Mouse (Mus musculus) G1E (cell line): Measurements from ENCODE around the gene Tmem246. TPM values are rescaled to one million over a fixed set of nuclear protein-coding genes. Genes with fewer than 3 reads are reported as not detected.
A peak's percentile ranks its signal among the peaks of the same experiment; 100 is the strongest.

Experiments
- ATAC-seq: 2 replicates; pipeline ENCODE4 v1.8.0; 2016; ENCODE audit warnings: mild to moderate bottlenecking; ENCODE audit not compliant: insufficient number of reproducible peaks, poor library complexity, low FRiP score, severe bottlenecking; ENCODE audit errors: extremely low read depth
- DNase-seq: peaks from one replicate; pipeline ENCODE4 v3.0.0; 2012; ENCODE audit warnings: low spot score
- H3K27me3 ChIP-seq: 2 replicates; pipeline ENCODE4 v1.6.1; 2012; ENCODE audit warnings: mild to moderate bottlenecking, low read length, inconsistent platforms; ENCODE audit not compliant: insufficient read depth
- H3K36me3 ChIP-seq: replicated peaks from 2 replicates; pipeline ENCODE3; 2012; ENCODE audit warnings: mild to moderate bottlenecking, inconsistent platforms
- H3K4me1 ChIP-seq: 2 replicates; pipeline ENCODE4 v1.6.1; 2012; ENCODE audit warnings: low read depth, low read length, inconsistent platforms, mixed read lengths; ENCODE audit not compliant: insufficient read depth
- H3K4me3 ChIP-seq: 2 replicates; pipeline ENCODE4 v1.5.1; 2012; ENCODE audit warnings: low read depth, mild to moderate bottlenecking, inconsistent platforms, low read length, moderate library complexity, mixed read lengths
- H3K9me3 ChIP-seq: replicated peaks from 2 replicates; pipeline ENCODE4 v1.6.1; 2012; ENCODE audit warnings: inconsistent platforms
- CTCF ChIP-seq: IDR thresholded peaks from 2 replicates; pipeline ENCODE4 v1.5.1; 2012; ENCODE audit warnings: low read depth, low read length, inconsistent platforms, mixed read lengths
- GATA1 ChIP-seq: IDR thresholded peaks from 2 replicates; pipeline ENCODE4 v1.6.1; 2012; ENCODE audit warnings: borderline replicate concordance, low read length, inconsistent platforms, mixed read lengths
- GATA2 ChIP-seq: IDR thresholded peaks from 2 replicates; pipeline ENCODE4 v1.6.1; 2012; ENCODE audit warnings: low read depth, low read length, inconsistent platforms, borderline replicate concordance
- POLR2AphosphoS5 ChIP-seq: IDR thresholded peaks from 2 replicates; pipeline ENCODE4 v1.6.1; 2012; ENCODE audit warnings: low read depth, low read length, inconsistent platforms; ENCODE audit not compliant: insufficient replicate concordance
- TAL1 ChIP-seq: conservative IDR thresholded peaks from 2 replicates; pipeline ENCODE4 v1.6.1; 2012; ENCODE audit warnings: low read depth, low read length, inconsistent platforms, mixed read lengths
- polyA plus RNA-seq: library from polyadenylated mRNA; stranded (reverse); fragments of >175 nt; gene quantifications from 2 replicates; pipeline ENCODE4 v1.2.3, GENCODE M21; 2012
- total RNA-seq, 2 experiments: library from RNA; stranded (forward) in 1 of 2; stranded (reverse) in 1 of 2; fragments of 200-1000 nt in 1 of 2; fragments of >200 nt in 1 of 2; fragmentation: Nextera tagmentation in 1 of 2; gene quantifications; 2 replicates each; pipeline ENCODE4 v1.2.3; 2014 to 2017

Tmem246 gene
- total and polyA plus RNA-seq, 3 experiments, result 16.6 to 27.3 (median 19.0) TPM

DNA sequence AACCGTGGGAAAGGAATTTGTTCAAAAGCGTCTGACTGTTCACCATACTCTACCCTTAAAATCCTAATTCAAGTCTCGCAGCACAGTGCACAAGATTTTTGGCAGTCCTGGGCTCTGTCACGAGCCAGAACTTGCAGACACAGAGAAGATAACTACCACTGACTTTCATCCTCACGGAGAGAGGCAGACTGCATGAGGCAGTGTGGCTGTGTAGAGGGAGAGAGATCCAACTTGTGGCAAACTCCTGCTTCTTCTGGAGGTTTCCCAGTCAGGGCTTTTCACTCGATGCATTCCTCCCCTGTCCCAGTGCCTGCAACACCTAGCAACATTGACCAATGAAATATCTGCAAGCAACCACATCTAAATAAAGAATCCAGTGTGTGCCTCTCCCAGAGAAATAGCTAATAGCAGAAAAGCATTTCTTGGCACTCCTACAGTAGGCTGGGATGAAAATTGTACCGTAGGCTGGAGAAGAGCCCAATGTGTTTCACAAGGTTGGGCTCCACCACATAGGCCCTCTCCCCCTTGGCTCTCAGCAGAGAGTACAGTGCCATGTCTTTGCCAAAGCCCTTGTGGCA, 12.1 kb downstream of the Tmem246 start:
- peaks cover 67% of the 10 kb centered on the region for H3K36me3 ChIP-seq
- H3K27me3 ChIP-seq, result no peaks in the 10 kb centered on the region
- no peak overlapping the region for H3K4me3 ChIP-seq
- H3K9me3 ChIP-seq, result no peaks in the 10 kb centered on the region
- DNase-seq (no peak), ATAC-seq (no peak)
- H3K4me1 ChIP-seq, result peaks cover 65% of the 10 kb centered on the region
- TF ChIP-seq GATA1 (no peak), GATA2 (no peak), TAL1 (no peak)

- DNase-seq (no peak), ATAC-seq (no peak)
- Histone ChIP-seq H3K9me3 (no peaks in the 10 kb centered on the region), H3K4me3 (peak overlapping the region; percentile 58; the same call in 1 of the 2 replicates), H3K36me3 (peaks cover 55% of the 10 kb centered on the region), H3K4me1 (peaks cover 68% of the 10 kb centered on the region), H3K27me3 (no peaks in the 10 kb centered on the region)
- TF ChIP-seq TAL1 (no peak), CTCF (no peak), POLR2AphosphoS5 (no peak)
Measured at GRCm38 (mm10) chr4:49583965-49584831, 13.5 kb downstream of the Tmem246 start.

DNA sequence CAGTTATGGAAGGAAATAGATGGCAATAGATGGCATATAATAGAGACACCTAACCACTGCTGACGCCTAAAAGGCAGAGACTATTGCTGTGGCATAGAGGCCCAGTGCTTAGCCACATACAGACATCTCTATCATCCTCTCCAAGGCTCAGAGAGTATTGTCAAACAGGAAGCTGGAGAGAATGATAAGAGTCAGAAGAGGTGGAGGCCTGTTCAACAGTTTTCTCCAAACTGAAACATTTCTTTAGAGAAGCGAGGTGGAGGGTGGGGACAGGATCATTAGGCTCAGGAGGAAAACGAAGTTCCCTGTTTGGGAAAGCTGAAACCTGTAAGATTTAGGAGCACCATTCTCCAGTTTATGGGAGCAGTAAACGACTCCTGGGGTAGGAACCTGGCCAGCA, 16.4 kb downstream of the Tmem246 start:
- DNase-seq (peak; percentile 20), ATAC-seq (peak; percentile 97)
- H3K4me3 ChIP-seq, result peak overlapping the region; percentile 60; the same call in 1 of the 2 replicates
- peaks cover 27% of the 10 kb centered on the region for H3K36me3 ChIP-seq
- peak; percentile 62 for TF ChIP-seq TAL1
- TF ChIP-seq CTCF, result no peak
- H3K27me3 ChIP-seq, result no peaks in the 10 kb centered on the region
- H3K9me3 ChIP-seq, result no peaks in the 10 kb centered on the region
- H3K4me1 ChIP-seq, result peaks cover 65% of the 10 kb centered on the region

DNA sequence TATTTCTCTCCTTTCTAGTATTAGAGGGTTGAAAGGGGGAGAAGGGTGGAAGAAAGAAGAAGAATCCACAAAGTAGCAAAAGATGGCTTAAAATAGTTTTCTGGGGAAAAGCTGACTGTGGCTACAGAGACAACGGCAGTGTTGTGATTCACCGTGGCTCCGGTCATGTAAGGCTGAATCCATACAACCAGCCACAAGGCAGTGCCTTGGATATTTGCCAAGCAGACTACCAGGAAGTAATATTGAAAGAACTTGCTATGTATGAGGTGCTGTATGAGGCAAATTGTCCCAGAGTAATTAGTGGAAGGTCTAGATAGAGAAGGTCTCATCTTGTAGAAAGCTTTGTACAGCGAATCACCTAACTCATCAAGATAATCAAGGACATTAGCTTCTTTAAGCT, 25.5 kb downstream of the Tmem246 start:
- TF ChIP-seq GATA2, result no peak
- TF ChIP-seq POLR2AphosphoS5, result no peak
- no peak for TF ChIP-seq CTCF
- TF ChIP-seq TAL1, result no peak
- no peak for TF ChIP-seq GATA1
- no peak for DNase-seq
- Histone ChIP-seq H3K4me3 (no peak overlapping the region), H3K27me3 (no peaks in the 10 kb centered on the region), H3K4me1 (peaks cover 14% of the 10 kb centered on the region), H3K9me3 (no peaks in the 10 kb centered on the region), H3K36me3 (no peaks in the 10 kb centered on the region)
- no peak for ATAC-seq

- H3K36me3 ChIP-seq, result no peaks in the 10 kb centered on the region
- H3K9me3 ChIP-seq, result no peaks in the 10 kb centered on the region
- peak; percentile 88 for ATAC-seq
- peak; percentile 60 for DNase-seq
- TF ChIP-seq POLR2AphosphoS5 (no peak), CTCF (peak; percentile 74), TAL1 (no peak), GATA1 (no peak)
- H3K4me1 ChIP-seq, result peaks cover 14% of the 10 kb centered on the region
- no peak overlapping the region for H3K4me3 ChIP-seq
- peaks cover 14% of the 10 kb centered on the region for H3K27me3 ChIP-seq
Measured at GRCm38 (mm10) chr4:49567613-49568012, 30.1 kb downstream of the Tmem246 start.

- no peak overlapping the region for H3K4me3 ChIP-seq
- no peaks in the 10 kb centered on the region for H3K9me3 ChIP-seq
- ATAC-seq, result no peak
- no peak for DNase-seq
- TF ChIP-seq POLR2AphosphoS5 (no peak), CTCF (no peak), TAL1 (no peak), GATA2 (no peak), GATA1 (no peak)
- peaks cover 16% of the 10 kb centered on the region for H3K27me3 ChIP-seq
- H3K36me3 ChIP-seq, result no peaks in the 10 kb centered on the region
- no peaks in the 10 kb centered on the region; the same call in 1 of the 2 replicates for H3K4me1 ChIP-seq
Measured at GRCm38 (mm10) chr4:49559915-49560772, 37.5 kb downstream of the Tmem246 start.
